Mouse (Mus musculus) stomach, postnatal 0 days (tissue): ENCODE results near the gene Car15.

Experiments
- CTCF ChIP-seq: IDR thresholded peaks from 2 replicates; pipeline ENCODE4 v1.5.1; 2016; ENCODE audit warnings: antibody characterized with exemption, low read depth, mild to moderate bottlenecking, moderate library complexity
- EP300 ChIP-seq: optimal IDR thresholded peaks from 2 replicates; pipeline ENCODE3; 2016; ENCODE audit warnings: antibody characterized with exemption

DNA sequence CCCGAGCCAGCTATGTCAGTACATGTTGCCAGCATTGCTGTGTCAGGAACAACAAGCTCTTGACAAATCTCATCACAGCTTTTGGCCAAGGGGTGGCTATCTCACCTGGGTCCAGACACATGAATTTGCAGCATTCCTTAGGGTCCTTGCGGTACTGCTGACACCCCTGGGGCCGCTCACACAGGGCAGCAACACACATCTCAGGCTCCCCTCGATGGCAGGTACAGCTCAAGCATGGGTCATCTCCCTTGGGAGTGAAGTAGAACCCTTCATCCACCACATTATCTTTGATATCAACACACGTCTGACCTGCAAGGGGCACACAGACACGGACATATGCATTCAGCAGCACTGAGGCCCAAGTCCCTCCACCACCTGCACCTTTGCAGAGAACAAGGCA lies 11.3 kb upstream of the Car15 start:
- TF ChIP-seq CTCF: no peak
- no peak for TF ChIP-seq EP300
